Mouse (Mus musculus): ENCODE measurements around the gene Rfc4.

GRCm38 (mm10) chr16:23148936-23149335, 21.4 kb upstream of the Rfc4 start:
- TF ChIP-seq CTCF (IDR thresholded peaks at IDR 0.05; ENCODE audit: extremely low read depth, insufficient read length, insufficient replicate concordance, low read depth, low read length) (no peak), POLR2A (IDR thresholded peaks at IDR 0.05; ENCODE audit: low read depth, low read length) (no peak)

Measured in small intestine, adult 2 months (tissue).